Mouse (Mus musculus) urinary bladder, postnatal 4 days (tissue): ENCODE results near the gene Zfp747.
A peak's percentile ranks its signal among the peaks of the same experiment; 100 is the strongest.
"Not testable (repeated sequence)": the region's sequence is repeated elsewhere in the genome, so short reads cannot be mapped to it uniquely, and the experiment has no call there.

Experiments
- DNase-seq, 2 experiments: peaks; one replicate each; pipeline ENCODE4 v3.0.0; 2021 to 2022; ENCODE audit warnings: low spot score in 2 of 2

The Zfp747 gene

GRCm38 (mm10) chr7:127371213-127371612, 4.6 kb downstream of the Zfp747 start:
- DNase-seq, result no peak

GRCm38 (mm10) chr7:127366249-127366648, 9.6 kb downstream of the Zfp747 start:
- no peak for DNase-seq

GRCm38 (mm10) chr7:127364166-127364565, 11.7 kb downstream of the Zfp747 start:
- no peak for DNase-seq

DNA sequence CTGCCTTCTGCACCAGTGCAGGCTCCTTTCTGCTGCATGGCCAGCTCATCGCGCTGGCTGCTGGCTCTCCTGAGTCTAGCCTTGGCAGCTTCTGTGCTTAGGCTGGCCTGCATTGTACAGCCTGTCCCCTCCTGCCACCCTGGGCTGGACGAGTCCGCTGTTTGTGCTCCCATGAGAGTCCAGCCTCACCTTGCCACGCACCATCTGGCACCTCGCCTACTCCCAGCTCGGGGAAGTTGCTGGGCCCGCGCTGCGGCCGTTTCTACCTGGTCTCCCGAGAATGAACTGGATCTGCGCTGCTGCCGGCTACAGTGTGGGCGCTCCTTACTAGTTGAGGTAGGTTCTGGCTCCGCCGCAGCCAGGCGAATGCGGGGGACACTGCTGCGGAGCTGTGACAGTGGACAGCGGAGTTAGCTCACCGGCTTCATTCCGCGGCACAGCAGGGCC, 12.4 kb downstream of the Zfp747 start:
- DNase-seq, result no peak

DNA sequence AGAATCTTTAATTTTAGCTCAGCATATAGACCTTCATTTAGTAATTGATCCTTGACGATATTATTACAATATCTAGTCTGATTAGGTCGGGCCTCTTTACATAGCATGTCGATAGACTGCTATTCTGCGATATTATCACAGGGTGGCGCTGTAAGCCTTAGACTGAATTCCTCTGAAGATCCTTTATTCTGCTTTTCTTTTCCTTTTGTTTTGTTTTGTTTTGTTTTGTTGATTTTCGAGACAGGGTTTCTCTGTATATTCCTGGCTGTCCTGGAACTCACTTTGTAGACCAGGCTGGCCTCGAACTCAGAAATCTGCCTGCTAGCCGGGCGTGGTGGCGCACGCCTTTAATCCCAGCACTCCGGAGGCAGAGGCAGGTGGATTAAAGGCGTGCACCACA, 13.4 kb downstream of the Zfp747 start:
- not testable (repeated sequence) for DNase-seq

DNA sequence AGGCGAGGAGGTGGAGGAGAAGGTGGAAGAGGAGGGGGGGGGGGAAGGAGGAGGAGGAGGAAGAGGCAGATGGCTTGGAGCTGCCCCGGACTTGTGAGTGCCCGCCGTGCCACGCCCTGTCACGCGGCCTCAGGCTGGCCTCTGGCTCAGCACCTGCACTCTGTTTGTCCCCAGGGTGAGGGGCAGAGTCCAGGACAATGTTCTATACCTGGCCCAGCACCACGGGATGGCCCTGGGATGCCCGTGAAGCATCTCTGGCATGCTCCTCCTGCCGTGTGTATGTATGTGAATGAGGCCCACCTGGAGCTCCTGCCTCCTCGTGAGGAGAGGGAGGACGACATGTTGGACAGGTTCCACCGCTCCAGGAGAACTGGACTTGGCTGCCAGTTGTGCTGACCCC, 14.4 kb downstream of the Zfp747 start:
- DNase-seq, result no peak

GRCm38 (mm10) chr7:127360265-127360664, 15.6 kb downstream of the Zfp747 start:
- no peak for DNase-seq

DNA sequence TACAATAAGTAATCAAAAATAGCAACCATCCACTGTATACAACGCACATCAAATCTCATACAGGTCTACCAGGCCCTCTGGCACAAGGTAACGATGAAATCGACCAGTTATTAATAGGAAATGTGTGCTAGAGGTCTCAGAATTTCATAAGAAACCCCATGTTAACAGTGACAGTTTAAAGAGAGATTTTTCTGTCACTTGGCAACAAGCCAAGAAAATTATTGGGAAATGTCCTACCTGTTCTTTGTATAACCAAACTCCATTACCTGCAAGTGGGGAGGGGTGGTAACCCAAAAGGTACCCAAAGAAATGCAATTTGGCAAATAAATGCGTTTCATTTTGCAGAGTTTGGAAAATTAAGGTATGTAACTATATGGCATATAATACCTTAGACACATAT, 17.4 kb downstream of the Zfp747 start:
- DNase-seq, result no peak

DNA sequence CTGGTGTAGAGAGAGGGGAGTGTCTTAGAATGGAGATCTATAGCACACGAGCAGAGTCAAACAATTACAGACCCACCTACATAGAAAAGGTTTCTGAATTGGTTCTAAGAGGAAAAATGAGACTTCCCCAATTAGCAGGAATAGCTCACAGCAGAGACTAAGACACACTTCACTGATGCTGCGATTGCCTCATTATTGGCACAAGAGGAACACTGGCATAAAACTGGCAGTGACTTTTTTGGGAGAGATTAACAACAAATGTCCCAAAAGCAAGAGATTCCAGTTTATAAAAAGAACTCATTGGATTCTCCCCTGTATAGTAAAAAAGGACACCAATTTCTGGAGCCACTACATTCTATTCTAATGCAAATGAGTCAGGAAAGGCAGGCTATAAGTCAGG, 18.0 kb downstream of the Zfp747 start:
- DNase-seq, result no peak

DNA sequence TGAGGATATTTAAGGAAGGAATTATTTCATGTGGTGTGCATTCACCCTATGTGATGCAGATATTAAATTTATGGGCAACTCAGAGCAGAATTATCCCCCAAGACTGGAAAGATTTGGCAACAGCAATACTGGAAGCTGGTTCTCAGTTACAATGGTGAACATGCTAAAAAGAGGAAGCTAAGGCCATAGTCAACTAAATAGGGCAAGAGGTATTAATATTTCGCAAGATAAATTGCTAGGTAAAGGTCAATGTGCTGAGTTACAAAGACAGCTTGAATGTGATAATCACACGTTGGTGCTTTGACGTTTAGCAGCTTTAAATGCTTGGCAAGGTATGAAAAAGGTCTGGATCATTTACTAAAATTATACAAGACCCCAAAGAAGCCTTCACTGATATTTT, 20.1 kb downstream of the Zfp747 start:
- no peak for DNase-seq

- DNase-seq, result no peak
Observed at GRCm38 (mm10) chr7:127351230-127352004, 24.4 kb downstream of the Zfp747 start.

GRCm38 (mm10) chr7:127346676-127347075, 29.2 kb downstream of the Zfp747 start:
- peak in 1 of 2 experiments; percentile 41 for DNase-seq

GRCm38 (mm10) chr7:127345512-127346325, 30.1 kb downstream of the Zfp747 start, which contains the start of gene Zfp768:
Zfp768 (minus strand) TSS chr7:127345589.
- peak; percentile 92 to 97 for DNase-seq

- no peak for DNase-seq
Observed at GRCm38 (mm10) chr7:127345092-127345491, 30.8 kb downstream of the Zfp747 start.

GRCm38 (mm10) chr7:127344371-127344770, 31.5 kb downstream of the Zfp747 start:
- DNase-seq, result no peak

GRCm38 (mm10) chr7:127343351-127344019, 32.4 kb downstream of the Zfp747 start:
- DNase-seq, result no peak

DNA sequence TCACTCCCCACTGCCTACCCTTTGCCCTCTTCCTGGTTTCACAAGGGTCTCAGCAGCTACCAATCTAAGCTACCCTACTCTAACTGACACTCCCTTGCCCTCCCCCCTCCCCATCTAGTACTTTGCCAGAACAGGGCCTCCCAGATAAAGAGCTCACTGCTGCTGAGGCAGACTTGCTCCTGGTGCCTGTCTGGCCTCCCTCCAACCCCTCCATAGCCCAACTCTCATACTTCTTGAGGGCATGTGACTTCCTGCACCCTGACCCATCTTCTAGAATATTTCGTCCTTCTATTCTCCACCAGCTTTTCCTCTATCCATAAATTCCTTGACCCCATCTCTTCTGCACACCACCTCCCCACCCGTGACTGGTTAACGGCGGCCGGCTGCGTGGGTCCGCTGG, 33.0 kb downstream of the Zfp747 start:
- DNase-seq, result no peak

DNA sequence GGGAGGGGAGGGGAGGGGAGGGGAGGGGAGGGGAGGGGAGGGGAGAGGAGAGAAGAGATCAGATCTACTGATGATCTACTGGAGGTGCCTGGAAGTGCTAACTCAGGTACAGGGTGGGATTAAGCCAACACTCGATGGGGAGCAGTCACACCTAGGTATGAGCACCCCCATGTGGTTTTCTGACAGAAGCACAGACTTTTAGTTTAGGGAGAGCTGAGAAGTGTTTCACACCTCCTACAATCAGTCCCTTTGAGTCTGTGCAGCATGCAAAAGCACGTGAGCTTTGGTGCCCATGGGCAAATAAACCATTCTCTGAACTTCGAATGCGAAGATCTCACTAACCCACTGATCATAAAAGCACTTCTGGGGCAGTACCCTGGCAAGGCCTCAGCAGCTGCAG, 33.5 kb downstream of the Zfp747 start:
- no peak for DNase-seq

- not testable (repeated sequence) for DNase-seq
Observed at GRCm38 (mm10) chr7:127341861-127342260, 34.0 kb downstream of the Zfp747 start.

DNA sequence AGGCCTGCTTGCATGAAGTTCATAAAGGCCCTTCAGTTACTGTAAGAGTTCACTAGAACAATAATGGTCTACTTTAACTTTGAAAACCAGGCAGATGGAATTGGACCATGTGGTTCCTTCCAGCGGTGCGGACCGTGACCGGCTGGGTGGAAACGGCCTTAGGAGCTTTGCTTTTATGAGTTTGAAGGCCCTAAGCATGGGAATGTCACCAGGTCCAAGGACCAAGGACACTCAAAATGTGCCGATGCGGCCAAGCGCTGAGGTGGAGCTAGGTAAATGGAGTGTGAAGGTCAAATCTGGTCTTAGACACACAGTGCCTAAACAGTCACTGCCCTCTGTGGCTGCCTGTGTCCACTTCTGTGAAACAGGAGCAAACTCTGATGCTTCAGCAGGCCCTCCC, 34.5 kb downstream of the Zfp747 start:
- no peak for DNase-seq

DNA sequence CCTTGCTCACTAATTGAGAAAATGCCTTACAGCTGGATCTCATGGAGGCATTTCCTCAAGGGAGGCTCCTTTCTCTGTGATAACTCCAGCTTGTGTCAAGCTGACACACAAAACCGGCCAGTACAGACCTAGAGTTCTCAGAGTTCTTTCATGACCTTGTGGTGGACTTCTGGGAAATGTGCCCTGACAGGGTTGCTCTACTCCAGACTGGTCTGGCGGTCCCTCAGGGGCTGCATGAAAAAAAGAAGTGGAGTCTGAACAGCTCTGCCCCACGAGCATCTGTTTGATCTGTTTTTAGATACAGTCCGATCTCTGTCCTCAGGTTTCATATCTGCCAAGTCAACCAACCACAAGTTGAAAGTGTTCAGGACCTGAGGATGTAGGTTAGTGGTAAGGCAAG, 38.2 kb downstream of the Zfp747 start:
- DNase-seq, result no peak

DNA sequence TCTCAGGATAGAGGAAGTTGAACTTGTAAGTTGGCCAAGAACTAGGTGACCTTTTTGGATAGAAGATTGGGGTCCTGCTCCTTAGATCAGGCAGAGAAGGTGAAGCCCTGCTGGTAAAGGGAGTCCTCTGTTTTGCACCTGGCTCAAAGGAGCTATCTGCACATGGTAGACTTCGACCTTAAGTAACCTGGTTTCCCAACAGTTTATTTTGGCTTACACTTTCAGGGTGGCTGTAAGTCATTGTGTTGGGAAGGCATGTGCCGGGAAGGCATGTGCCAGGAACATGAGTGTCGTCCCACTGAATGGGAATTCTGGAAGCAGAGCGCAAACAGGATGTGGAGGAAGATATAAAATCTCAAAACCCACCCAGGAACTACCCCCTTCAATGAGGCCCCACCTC, 40.2 kb downstream of the Zfp747 start:
- DNase-seq, result no peak
